Mouse (Mus musculus): Measurements from ENCODE around the gene Tmprss11d. TPM values are rescaled to one million over a fixed set of nuclear protein-coding genes. Genes with fewer than 3 reads are reported as not detected.

Tmprss11d gene
- polyA plus RNA-seq, 1 experiment: not detected

- Histone ChIP-seq H3K36me3 (ENCODE audit: control insufficient read depth, insufficient read depth) (no peaks in the 10 kb centered on the region), H3ac (ENCODE audit: control insufficient read depth, insufficient read length, low read depth) (no peak overlapping the region), H3K79me2 (ENCODE audit: control insufficient read depth, insufficient read depth) (no peaks in the 10 kb centered on the region), H3K4me3 (ENCODE audit: insufficient read depth, poor library complexity, severe bottlenecking) (no peak overlapping the region), H3K27me3 (ENCODE audit: control insufficient read depth, insufficient read depth, insufficient read length) (no peaks in the 10 kb centered on the region), H3K79me3 (ENCODE audit: low read depth) (no peaks in the 10 kb centered on the region)
- no peak for TF ChIP-seq CEBPB (IDR thresholded peaks at IDR 0.05; ENCODE audit: low read depth)
- no peak for TF ChIP-seq FOSL1 (IDR thresholded peaks at IDR 0.05; ENCODE audit: insufficient read depth, low read length, poor library complexity, severe bottlenecking)
- no peak for TF ChIP-seq MYOD1 (IDR thresholded peaks at IDR 0.05; ENCODE audit: control insufficient read depth, insufficient read length, low read depth)
- TF ChIP-seq USF1 (IDR thresholded peaks at IDR 0.05; ENCODE audit: low read depth): no peak
- no peak for TF ChIP-seq CTCF (IDR thresholded peaks at IDR 0.05; ENCODE audit: control insufficient read depth, insufficient read depth, insufficient read length)
- no peak for TF ChIP-seq MYOG (IDR thresholded peaks at IDR 0.05; ENCODE audit: control insufficient read depth, extremely low read depth, insufficient read length)
- no peak for TF ChIP-seq MAX (IDR thresholded peaks at IDR 0.05)
Measured at GRCm38 (mm10) chr5:86303877-86304276, 69.3 kb downstream of the Tmprss11d start.

- H3K27me3 ChIP-seq (ENCODE audit: control insufficient read depth, insufficient read depth, insufficient read length): no peaks in the 10 kb centered on the region
- no peaks in the 10 kb centered on the region for H3K79me2 ChIP-seq (ENCODE audit: control insufficient read depth, insufficient read depth)
- no peak within 1 kb of the TSS for H3ac ChIP-seq (ENCODE audit: control insufficient read depth, insufficient read length, low read depth)
- no peak within 1 kb of the TSS for H3K4me3 ChIP-seq (ENCODE audit: insufficient read depth, poor library complexity, severe bottlenecking)
- H3K79me3 ChIP-seq (ENCODE audit: low read depth): no peaks in the 10 kb centered on the region
- H3K36me3 ChIP-seq (ENCODE audit: control insufficient read depth, insufficient read depth): no peaks in the 10 kb centered on the region
- TF ChIP-seq USF1 (IDR thresholded peaks at IDR 0.05; ENCODE audit: low read depth) (no peak), CEBPB (IDR thresholded peaks at IDR 0.05; ENCODE audit: low read depth) (no peak), FOSL1 (IDR thresholded peaks at IDR 0.05; ENCODE audit: insufficient read depth, low read length, poor library complexity, severe bottlenecking) (no peak), MYOG (IDR thresholded peaks at IDR 0.05; ENCODE audit: control insufficient read depth, extremely low read depth, insufficient read length) (no peak), MAX (IDR thresholded peaks at IDR 0.05) (no peak)
Measured at GRCm38 (mm10) chr5:86289208-86289607, 84.0 kb downstream of the Tmprss11d start, which contains the start of gene Tmprss11c. Tmprss11c (minus strand) TSS chr5:86289308.

Other genes with a start within 250 kb of the Tmprss11d start
- 2.9 TPM for gene Uba6, start 200.6 kb downstream of the Tmprss11d start, polyA plus RNA-seq (2012; fragmentation: generic; extraction: Trizol)
- not detected for gene Gnrhr, start 175.5 kb downstream of the Tmprss11d start, polyA plus RNA-seq (2012; fragmentation: generic; extraction: Trizol)
- gene Tmprss11c, start 84.1 kb downstream of the Tmprss11d start, polyA plus RNA-seq (2012; fragmentation: generic; extraction: Trizol): not detected
- gene Tmprss11a, start 95.6 kb upstream of the Tmprss11d start, polyA plus RNA-seq (2012; fragmentation: generic; extraction: Trizol): not detected
- 0.02 TPM for gene Tmprss11g, start 145.2 kb upstream of the Tmprss11d start, polyA plus RNA-seq (2012; fragmentation: generic; extraction: Trizol)

All from C2C12 (cell line).